Mouse (Mus musculus): ENCODE measurements around the gene Plin3.

DNA sequence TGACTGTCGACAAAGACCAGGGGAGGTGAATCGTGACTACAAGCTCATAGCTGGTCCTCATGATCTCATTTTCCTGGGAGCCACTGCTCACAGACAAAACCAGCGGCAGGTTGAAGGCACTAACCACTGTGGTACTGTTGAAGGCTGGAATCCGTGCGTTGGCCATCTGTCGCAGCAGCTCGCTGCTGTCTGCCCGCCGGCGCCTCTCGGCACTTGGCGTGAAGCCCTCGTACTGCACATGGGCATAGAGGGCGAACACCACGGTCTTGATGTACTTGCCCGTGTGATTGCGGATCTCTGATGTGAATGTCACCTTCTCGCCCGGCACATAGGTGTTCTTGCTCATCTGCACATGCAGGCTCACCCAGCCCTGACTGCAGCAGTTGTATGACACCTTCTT is 1.6 kb upstream of the Plin3 start:
- no peak for TF ChIP-seq CTCF (IDR thresholded peaks at IDR 0.05)
- TF ChIP-seq EP300 (IDR thresholded peaks at IDR 0.05): no peak

All from lung, postnatal 0 days (tissue).